Mouse (Mus musculus) natural killer cell, adult 2 months (primary cell): ENCODE results near the gene Arpp19.

Experiments used
- DNase-seq, 2 experiments: peaks; one replicate each; pipeline ENCODE4 v3.0.0; 2022; ENCODE audit warnings: low spot score in 2 of 2

The Arpp19 gene

DNA sequence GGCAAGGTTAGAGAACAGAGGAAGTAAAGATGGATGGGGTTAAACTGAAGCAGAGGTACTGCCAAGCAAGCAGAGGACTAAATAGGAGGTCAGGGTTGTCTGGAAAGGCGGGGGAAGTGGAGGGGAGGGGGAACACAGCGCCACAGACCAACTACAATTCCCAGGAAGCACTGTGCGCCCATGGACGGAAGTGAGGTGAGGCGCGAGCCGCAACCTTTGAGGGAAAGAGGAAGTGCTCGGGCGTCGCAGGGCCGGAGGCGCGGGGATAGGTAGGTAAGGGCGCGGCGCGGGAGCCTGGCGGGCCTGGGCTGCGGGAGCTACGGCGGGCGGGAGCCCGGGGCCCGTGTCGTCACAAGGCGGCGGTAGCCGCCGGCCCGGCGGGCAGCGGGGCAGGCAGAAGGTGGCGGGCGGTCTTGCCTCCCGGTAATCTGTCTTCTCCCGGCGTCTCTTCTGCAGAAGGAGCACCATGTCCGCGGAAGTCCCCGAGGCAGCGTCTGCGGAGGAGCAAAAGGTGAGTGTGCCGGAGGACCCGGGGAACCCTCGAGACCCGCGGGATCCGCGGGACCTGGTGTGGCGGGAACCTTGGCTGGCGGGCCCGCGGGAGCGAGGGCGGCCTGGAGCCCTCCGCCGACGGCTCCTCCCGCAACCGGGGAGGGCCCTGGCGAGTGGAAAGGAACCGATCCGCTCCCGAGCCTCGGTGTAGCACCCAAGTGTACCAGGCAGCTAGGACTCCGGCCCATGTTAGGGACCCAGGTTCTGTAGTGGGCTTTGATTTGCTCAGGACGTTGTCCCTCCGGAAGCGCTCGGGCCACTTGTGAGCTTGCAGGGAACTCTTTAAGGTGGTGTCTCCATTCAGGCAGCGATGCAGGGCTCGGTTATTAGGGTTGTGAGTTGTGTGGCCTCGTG, at the start of gene Arpp19:
Gene Arpp19, plus strand, starts transcription at position 164 of the 906 bp plus-strand sequence.
- DNase-seq = peak; percentile 61 to 81

- no peak for DNase-seq
Observed at GRCm38 (mm10) chr9:74988893-74989460, 48.4 kb upstream of the Arpp19 start.

DNA sequence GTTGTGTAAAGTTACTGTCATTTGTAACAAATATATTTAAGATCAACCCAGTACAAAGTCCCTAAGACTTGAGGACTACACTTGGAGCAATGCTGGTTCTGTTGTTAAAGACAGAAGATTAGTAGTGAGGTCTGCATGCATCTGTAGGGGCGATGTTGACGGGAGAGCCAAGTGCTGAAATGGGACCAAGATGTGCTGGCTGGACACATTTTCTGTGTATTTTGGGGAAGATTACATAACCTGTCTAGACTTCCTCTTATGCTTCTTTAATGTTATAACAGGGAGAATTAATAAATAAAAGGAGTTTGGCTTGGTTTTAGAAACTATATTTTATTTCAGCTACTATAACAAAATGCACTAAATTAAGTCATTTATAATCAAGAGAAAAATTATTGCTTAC, 47.4 kb upstream of the Arpp19 start:
- DNase-seq = no peak

GRCm38 (mm10) chr9:74994611-74995257, 42.7 kb upstream of the Arpp19 start:
- no peak for DNase-seq

DNA sequence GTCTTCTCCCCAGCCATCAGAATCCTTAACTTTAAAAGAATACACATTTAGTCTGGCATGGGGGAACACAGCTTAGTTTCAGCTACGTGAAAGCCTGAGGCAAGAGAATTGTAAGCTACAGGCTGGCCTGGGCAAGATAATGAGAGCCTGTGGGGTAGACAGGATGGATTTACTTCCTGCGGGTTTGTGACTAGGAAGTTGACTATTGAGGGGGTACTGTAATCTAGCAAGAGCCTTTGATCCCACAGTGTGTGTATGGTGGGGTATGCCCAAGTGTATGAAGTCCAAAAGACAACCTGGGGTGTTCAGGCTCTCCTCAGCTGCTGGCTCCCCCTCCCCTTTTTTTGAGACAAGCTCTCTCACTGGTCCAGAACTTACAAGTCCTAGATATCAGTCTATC, 41.1 kb upstream of the Arpp19 start:
- DNase-seq = no peak

- DNase-seq = no peak
Observed at GRCm38 (mm10) chr9:74997976-74998375, 39.4 kb upstream of the Arpp19 start.

GRCm38 (mm10) chr9:75001006-75001405, 36.4 kb upstream of the Arpp19 start:
- no peak for DNase-seq

DNA sequence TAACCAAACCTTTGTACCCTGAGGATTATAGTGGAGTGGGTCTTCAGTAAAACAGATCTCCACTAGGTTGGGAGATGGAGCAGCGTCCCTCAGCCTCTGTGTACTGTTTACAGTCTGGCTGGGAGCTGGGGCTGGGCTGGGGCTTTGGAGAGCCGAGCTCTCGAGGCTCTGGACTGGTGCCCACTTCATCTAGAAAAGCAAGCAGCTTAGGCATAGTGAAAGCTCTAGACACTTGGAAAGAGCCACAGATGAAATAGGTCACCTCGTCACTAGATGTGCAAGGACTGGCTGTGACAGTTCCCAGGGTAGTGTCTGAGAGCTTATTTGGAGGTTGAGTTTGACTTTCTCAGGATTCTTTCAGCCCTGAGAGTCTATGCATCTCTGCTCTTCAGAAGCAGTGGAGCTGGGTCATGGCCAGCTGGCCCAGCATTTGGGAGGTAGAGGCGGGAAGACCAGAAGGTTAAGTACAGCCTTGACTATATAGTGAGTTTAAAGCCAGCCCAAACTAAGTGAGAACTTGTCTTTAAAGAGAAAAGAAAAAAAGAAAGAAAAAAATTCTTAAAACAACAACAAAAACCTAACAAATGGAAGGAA, 35.7 kb upstream of the Arpp19 start:
- DNase-seq = no peak

- DNase-seq = no peak
Observed at GRCm38 (mm10) chr9:75002262-75002661, 35.2 kb upstream of the Arpp19 start.

GRCm38 (mm10) chr9:75004203-75004602, 33.2 kb upstream of the Arpp19 start:
- no peak for DNase-seq

GRCm38 (mm10) chr9:75016591-75016990, 20.8 kb upstream of the Arpp19 start:
- DNase-seq = no peak

- DNase-seq = no peak
Observed at GRCm38 (mm10) chr9:75019181-75019580, 18.2 kb upstream of the Arpp19 start.

DNA sequence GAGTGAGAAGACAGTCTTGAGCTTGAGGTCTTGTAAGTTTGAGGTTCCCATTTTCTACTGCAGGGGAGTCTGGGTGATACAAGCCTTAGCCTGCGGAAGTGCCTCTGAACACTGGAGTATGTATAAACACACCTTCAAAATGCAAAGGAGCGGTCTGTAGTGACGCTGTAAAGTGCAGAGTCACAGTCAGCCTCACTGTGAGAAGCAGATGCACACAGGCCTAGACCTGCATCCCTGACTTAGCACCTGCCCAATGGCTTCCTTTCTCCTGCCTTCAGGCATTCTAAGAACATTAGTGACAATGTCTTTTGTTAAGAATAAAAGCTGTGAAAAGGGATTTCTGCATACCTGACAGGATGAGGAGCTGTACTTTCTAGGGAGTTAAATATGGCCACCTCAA, 17.8 kb upstream of the Arpp19 start:
- no peak for DNase-seq

DNA sequence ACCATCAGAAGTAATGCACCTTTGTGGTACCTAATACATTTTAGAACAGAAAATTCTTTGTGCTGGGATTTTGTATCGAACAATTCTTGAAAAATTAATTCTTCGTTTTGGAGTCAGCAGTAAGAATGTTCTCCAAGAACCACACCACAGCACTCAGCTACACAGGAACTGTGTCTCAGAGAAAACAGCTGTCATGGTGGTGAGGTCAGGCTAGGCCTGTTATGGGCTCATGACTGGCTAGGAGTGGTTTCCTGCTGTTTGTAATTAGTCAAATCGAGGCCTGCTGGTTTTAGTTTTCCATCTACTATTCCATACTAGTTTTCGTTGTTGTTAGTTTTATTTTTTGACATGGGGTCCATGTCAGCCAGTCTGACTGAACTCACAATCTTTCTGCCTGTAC, 16.9 kb upstream of the Arpp19 start:
- no peak for DNase-seq

DNA sequence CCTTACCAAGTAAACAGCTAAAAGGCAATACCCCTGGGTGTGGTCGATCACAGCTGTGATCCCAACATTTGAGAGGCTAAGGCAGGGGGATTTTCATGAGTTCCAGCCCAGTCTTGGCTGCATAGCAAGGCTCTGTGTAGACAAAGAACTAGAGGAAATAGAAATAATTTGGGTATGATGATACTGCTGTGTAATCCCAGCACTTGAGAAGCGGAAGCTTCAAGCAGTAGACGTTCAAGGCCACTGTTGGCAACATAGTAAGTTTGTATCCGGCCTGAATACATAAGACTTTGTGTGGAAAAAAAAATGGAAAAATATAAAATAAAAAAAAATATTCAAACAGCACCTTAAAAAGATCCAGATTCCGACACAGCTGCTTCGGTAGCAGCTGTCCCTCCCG, 14.9 kb upstream of the Arpp19 start:
- DNase-seq = no peak

- no peak for DNase-seq
Observed at GRCm38 (mm10) chr9:75023150-75023894, 14.1 kb upstream of the Arpp19 start.

DNA sequence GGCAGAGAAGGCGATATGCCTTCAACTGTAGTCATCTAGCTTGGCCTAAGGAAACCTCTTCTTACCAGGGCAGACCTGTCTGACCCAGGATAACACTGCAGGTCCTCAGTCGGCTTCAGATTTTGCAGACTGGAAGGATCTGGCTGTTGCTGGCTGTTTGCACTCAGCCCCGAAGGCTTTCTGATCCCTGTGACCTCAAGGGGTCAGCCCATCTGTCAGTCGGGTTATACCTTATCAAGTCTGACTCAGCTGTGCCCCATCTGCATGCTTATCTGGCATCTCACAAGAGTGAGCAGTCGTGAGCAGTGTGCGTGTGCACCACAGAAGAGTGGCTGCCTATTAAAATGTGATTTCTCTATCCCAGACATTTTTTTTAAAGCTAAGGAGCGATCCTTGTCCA, 13.3 kb upstream of the Arpp19 start:
- DNase-seq = no peak

DNA sequence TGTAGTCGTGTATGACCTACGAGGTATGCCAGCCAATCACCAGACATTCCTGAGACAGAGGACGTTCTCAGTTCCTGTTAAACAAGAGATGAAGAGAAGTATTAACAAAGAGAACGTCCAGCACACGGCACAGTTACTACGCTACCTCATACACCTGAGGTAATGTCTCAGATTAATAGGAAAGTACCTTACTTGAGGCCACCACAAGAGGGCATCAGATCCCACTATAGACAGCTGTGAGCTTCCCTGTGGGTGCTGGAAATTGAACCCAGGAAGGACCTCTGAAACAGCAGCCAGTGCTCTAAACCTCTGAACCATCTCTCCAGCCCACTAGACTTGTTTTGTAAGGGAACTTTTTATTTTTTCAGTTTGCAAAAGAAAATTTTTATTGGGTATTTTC, 11.7 kb upstream of the Arpp19 start:
- DNase-seq = no peak

GRCm38 (mm10) chr9:75032408-75032807, 5.0 kb upstream of the Arpp19 start:
- no peak for DNase-seq

- no peak for DNase-seq
Observed at GRCm38 (mm10) chr9:75033141-75033540, 4.3 kb upstream of the Arpp19 start.

DNA sequence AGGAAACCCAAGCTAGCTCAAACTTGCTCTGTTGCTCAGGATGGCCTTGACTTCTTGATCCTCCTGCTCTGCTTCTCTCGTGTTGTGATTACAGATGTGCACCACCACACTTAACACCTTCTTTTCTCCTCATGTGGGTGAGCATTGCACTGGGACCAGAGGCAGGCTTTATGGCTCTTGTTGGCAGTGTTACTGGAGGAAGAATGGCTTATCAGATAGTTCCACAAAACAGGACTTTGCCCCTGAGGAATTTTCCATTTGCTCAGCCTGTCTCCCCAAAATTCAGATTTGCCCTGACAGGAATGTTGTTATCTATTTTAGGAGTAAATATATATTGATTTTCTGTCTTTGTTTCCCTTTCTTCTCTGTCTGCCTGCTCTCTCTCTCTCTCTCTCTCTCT, 2.7 kb upstream of the Arpp19 start:
- DNase-seq = no peak

DNA sequence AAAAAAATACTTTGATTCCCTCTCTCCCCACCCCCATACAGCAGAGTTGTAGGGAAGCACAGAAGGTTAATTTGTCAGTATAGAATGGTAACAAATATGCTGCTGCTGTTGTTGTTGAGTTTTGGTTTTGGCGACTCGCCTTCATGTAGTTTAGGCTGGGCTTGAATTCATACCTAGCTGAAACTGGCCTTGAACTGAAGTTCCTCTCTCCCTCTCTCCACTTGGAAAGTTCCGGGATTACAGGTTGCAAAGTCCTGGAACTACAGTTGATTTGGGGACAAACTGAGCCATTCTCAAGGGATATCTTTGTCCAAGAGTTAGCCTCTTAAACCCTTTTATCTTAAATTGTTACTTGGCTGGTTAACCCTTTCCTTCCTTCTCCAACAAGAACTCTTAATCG, 1.5 kb upstream of the Arpp19 start:
- DNase-seq = no peak
